Mouse (Mus musculus) CH12.LX (cell line): ENCODE measurements around the gene Rnf169.

Experiments used
- CHD2 ChIP-seq: IDR thresholded peaks from 2 replicates; pipeline ENCODE4 v1.6.1; 2011; ENCODE audit warnings: low read length, improper control_type of control experiment
- CTCF ChIP-seq, 2 experiments: IDR thresholded peaks in 1 of 2; conservative IDR thresholded peaks in 1 of 2; 2 replicates each; pipeline ENCODE4 v1.5.1; 2011 to 2012; ENCODE audit warnings: low read depth in 2 of 2, low read length in 2 of 2, improper control_type of control experiment in 1 of 2, inconsistent platforms in 1 of 2, mild to moderate bottlenecking in 1 of 2, moderate library complexity in 1 of 2
- GABPA ChIP-seq: IDR thresholded peaks from 2 replicates; pipeline ENCODE4 v1.6.1; 2012; ENCODE audit warnings: low read depth, low read length, improper control_type of control experiment, inconsistent platforms; ENCODE audit not compliant: insufficient replicate concordance
- JUND ChIP-seq: conservative IDR thresholded peaks from 2 replicates; pipeline ENCODE4 v1.6.1; 2011; ENCODE audit warnings: low read depth, low read length, improper control_type of control experiment
- MAFK ChIP-seq: IDR thresholded peaks from 2 replicates; pipeline ENCODE4 v1.6.1; 2011; ENCODE audit warnings: low read length, improper control_type of control experiment; ENCODE audit not compliant: insufficient replicate concordance
- MAZ ChIP-seq: IDR thresholded peaks from 2 replicates; pipeline ENCODE4 v1.6.1; 2012; ENCODE audit warnings: low read depth, mild to moderate bottlenecking, inconsistent platforms, low read length, improper control_type of control experiment, moderate library complexity
- MYC ChIP-seq: IDR thresholded peaks from 2 replicates; pipeline ENCODE4 v1.6.1; 2011; ENCODE audit warnings: low read depth, mild to moderate bottlenecking, improper control_type of control experiment, low read length
- NELFE ChIP-seq: IDR thresholded peaks from 2 replicates; pipeline ENCODE4 v1.6.1; 2011; ENCODE audit warnings: low read depth, low read length, improper control_type of control experiment
- POLR2A ChIP-seq: IDR thresholded peaks from 2 replicates; pipeline ENCODE4 v1.6.1; 2011; ENCODE audit warnings: low read depth, mild to moderate bottlenecking, improper control_type of control experiment, low read length
- RCOR1 ChIP-seq: conservative IDR thresholded peaks from 2 replicates; pipeline ENCODE4 v1.6.1; 2012; ENCODE audit warnings: low read depth, mild to moderate bottlenecking, inconsistent platforms, low read length, improper control_type of control experiment
- SIN3A ChIP-seq: IDR thresholded peaks from 2 replicates; pipeline ENCODE4 v1.6.1; 2012; ENCODE audit warnings: low read length, improper control_type of control experiment, inconsistent platforms
- TCF12 ChIP-seq: IDR thresholded peaks from 2 replicates; pipeline ENCODE4 v1.6.1; 2014; ENCODE audit warnings: low read depth, mild to moderate bottlenecking, inconsistent platforms, low read length, improper control_type of control experiment
- ZKSCAN1 ChIP-seq: IDR thresholded peaks from 2 replicates; pipeline ENCODE4 v1.6.1; 2012; ENCODE audit warnings: low read depth, inconsistent platforms, low read length, improper control_type of control experiment, borderline replicate concordance

GRCm38 (mm10) chr7:99890168-99890755, 90.0 kb downstream of the Rnf169 start:
- TF ChIP-seq POLR2A, result no peak
- TF ChIP-seq MAFK, result no peak
- TF ChIP-seq JUND, result no peak
- TF ChIP-seq CTCF (conservative IDR thresholded peaks at IDR 0.05 in 1 of 2, IDR thresholded peaks at IDR 0.05 in 1 of 2; ENCODE audit: low read depth in 2 of 2, low read length in 2 of 2), result no peak
- no peak for TF ChIP-seq SIN3A
- TF ChIP-seq MYC, result no peak
- TF ChIP-seq RCOR1, result no peak
- TF ChIP-seq MAZ, result no peak
- no peak for TF ChIP-seq TCF12
- TF ChIP-seq CHD2, result no peak
- TF ChIP-seq ZKSCAN1, result no peak
- no peak for TF ChIP-seq NELFE
- TF ChIP-seq GABPA, result no peak
